Mouse (Mus musculus): ENCODE results near the gene Pik3r4. TPM values are rescaled to one million over a fixed set of nuclear protein-coding genes. Genes with fewer than 3 reads are reported as not detected.

Pik3r4 gene
- polyA plus RNA-seq, 1 experiment from 2014 or later = 25.4 TPM

DNA sequence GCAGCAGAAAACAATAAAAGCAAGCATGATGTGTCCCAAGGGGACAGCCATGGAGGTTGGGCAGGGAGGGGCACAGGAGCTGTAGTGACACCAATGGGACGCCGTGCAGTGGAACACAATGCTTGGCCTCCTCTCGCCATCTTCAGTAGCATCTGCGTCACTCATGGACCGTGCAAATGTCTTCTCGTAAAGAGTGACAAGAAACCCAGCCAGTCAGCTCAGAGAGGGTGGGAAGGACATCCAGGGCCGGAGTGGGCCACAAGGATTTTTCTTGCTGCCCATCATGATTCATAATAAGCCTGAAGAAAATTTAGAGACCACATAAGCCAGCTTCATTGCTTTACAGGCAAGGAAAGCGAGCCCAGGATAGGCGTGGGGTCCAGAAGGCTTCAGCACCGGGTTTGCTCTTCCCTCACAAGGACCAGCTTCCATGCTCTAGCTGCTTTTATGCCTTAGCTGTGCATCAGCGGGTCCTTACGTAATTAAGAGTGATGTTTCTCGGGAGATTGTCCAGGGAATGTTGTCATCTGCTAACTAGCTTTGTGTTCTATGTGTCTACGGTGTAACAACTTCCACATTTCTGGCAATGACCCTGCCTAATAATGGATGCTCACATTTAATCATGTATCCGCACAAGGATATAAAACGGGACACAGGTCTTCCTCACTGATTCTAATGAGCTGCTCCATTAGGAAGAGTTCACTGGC, 61.6 kb downstream of the Pik3r4 start:
- Histone ChIP-seq H3K9me3 (ENCODE audit: control insufficient read depth, low read length) (no peaks in the 10 kb centered on the region), H3K27me3 (ENCODE audit: control insufficient read depth, insufficient read depth, low read length) (no peaks in the 10 kb centered on the region), H3K36me3 (ENCODE audit: control insufficient read depth, insufficient read depth, low read length) (no peaks in the 10 kb centered on the region), H3K27ac (ENCODE audit: low read depth, low read length) (no peak overlapping the region), H3K9ac (ENCODE audit: low read length) (no peak overlapping the region), H3K4me3 (ENCODE audit: low read depth, low read length) (no peak overlapping the region), H3K4me2 (ENCODE audit: low read depth, low read length, severe bottlenecking) (no peak overlapping the region), H3K4me1 (replicated peaks; ENCODE audit: control insufficient read depth, insufficient read depth, low read length) (no peaks in the 10 kb centered on the region)
- DNase-seq (ENCODE audit: low spot score) = no peak
- no peak for ATAC-seq (replicated peaks; ENCODE audit: low FRiP score)
- 88% methylated on average over 16 of the region's 16 CpGs for WGBS

DNA sequence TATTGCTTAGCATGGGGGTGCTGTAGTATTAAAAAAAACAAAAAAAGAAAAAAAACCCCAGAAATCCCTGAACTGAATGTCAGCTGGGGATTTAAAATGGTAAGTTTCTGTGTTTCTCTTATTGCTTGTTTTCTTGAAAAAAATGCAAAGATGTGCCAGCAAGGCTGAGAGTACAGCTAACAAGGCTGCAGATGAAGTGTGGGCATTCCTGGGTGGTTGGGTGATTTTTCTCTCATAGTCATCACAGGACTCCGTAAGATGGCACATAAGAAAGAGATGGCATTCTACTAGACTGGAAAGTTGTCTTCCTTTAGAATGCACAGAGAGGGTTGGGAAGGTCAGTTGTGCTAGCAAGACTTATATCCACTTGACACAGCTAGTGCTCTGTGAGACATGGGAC, 62.2 kb downstream of the Pik3r4 start:
- ATAC-seq (replicated peaks; ENCODE audit: low FRiP score) = no peak
- H3K27me3 ChIP-seq (ENCODE audit: control insufficient read depth, insufficient read depth, low read length) = no peaks in the 10 kb centered on the region
- no peak overlapping the region for H3K9ac ChIP-seq (ENCODE audit: low read length)
- WGBS = 93% methylated on average over 1 of the region's 1 CpGs
- no peak overlapping the region for H3K27ac ChIP-seq (ENCODE audit: low read depth, low read length)
- no peak overlapping the region for H3K4me3 ChIP-seq (ENCODE audit: low read depth, low read length)
- DNase-seq (ENCODE audit: low spot score) = no peak
- H3K4me2 ChIP-seq (ENCODE audit: low read depth, low read length, severe bottlenecking) = no peak overlapping the region
- no peaks in the 10 kb centered on the region for H3K36me3 ChIP-seq (ENCODE audit: control insufficient read depth, insufficient read depth, low read length)
- H3K9me3 ChIP-seq (ENCODE audit: control insufficient read depth, low read length) = no peaks in the 10 kb centered on the region
- no peaks in the 10 kb centered on the region for H3K4me1 ChIP-seq (replicated peaks; ENCODE audit: control insufficient read depth, insufficient read depth, low read length)

DNA sequence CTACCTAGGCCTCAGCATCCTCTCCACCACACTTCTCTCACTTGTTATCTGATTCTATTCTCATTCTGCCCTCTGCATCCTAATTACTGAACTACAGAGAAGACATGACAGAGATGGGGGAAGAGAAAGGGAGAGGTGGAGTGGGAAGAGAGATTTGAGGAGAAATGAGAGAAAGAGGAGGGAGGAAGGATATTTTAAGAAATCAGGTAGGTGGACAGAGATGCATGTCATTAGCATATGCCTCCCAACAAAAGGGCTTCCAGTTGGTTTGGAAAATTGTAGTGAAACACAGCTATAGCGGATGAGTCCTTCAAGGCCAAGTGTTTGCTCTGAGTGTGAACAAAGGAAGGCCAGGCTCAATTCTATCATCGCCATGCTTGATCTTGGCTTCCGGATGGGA, 69.3 kb downstream of the Pik3r4 start:
- H3K4me3 ChIP-seq (ENCODE audit: low read depth, low read length) = no peak overlapping the region
- no peaks in the 10 kb centered on the region for H3K36me3 ChIP-seq (ENCODE audit: control insufficient read depth, insufficient read depth, low read length)
- no peaks in the 10 kb centered on the region for H3K9me3 ChIP-seq (ENCODE audit: control insufficient read depth, low read length)
- no peak overlapping the region for H3K4me2 ChIP-seq (ENCODE audit: low read depth, low read length, severe bottlenecking)
- 89% methylated on average over 3 of the region's 3 CpGs for WGBS
- no peak for ATAC-seq (replicated peaks; ENCODE audit: low FRiP score)
- no peaks in the 10 kb centered on the region for H3K27me3 ChIP-seq (ENCODE audit: control insufficient read depth, insufficient read depth, low read length)
- no peak overlapping the region for H3K27ac ChIP-seq (ENCODE audit: low read depth, low read length)
- H3K9ac ChIP-seq (ENCODE audit: low read length) = no peak overlapping the region
- H3K4me1 ChIP-seq (replicated peaks; ENCODE audit: control insufficient read depth, insufficient read depth, low read length) = no peaks in the 10 kb centered on the region
- no peak for DNase-seq (ENCODE audit: low spot score)

DNA sequence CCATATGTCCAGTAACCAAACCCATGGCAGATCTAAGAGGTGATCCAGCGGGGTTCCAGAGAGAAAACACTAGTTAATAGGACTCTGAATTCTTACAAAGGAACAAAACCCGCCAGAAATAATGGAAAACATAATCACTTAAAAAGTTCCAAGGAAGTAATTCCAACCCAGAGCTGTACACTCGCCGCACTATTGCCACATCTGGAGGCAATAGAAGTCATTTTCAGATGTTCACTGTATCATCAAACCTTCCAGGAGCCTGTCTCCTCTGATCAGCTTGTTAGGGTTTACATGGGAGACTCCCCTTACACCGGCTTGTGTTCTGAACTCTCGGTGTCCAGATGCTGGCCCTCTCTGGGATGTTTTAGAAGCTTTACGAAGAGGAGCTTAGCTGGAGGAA, 76.6 kb downstream of the Pik3r4 start:
- DNase-seq (ENCODE audit: low spot score) (no peak), ATAC-seq (replicated peaks; ENCODE audit: low FRiP score) (no peak)
- WGBS = 74% methylated on average over 7 of the region's 7 CpGs
- Histone ChIP-seq H3K36me3 (ENCODE audit: control insufficient read depth, insufficient read depth, low read length) (no peaks in the 10 kb centered on the region), H3K4me3 (ENCODE audit: low read depth, low read length) (no peak overlapping the region), H3K27ac (ENCODE audit: low read depth, low read length) (no peak overlapping the region), H3K4me2 (ENCODE audit: low read depth, low read length, severe bottlenecking) (no peak overlapping the region), H3K4me1 (replicated peaks; ENCODE audit: control insufficient read depth, insufficient read depth, low read length) (no peaks in the 10 kb centered on the region), H3K27me3 (ENCODE audit: control insufficient read depth, insufficient read depth, low read length) (no peaks in the 10 kb centered on the region), H3K9me3 (ENCODE audit: control insufficient read depth, low read length) (no peaks in the 10 kb centered on the region), H3K9ac (ENCODE audit: low read length) (no peak overlapping the region)

DNA sequence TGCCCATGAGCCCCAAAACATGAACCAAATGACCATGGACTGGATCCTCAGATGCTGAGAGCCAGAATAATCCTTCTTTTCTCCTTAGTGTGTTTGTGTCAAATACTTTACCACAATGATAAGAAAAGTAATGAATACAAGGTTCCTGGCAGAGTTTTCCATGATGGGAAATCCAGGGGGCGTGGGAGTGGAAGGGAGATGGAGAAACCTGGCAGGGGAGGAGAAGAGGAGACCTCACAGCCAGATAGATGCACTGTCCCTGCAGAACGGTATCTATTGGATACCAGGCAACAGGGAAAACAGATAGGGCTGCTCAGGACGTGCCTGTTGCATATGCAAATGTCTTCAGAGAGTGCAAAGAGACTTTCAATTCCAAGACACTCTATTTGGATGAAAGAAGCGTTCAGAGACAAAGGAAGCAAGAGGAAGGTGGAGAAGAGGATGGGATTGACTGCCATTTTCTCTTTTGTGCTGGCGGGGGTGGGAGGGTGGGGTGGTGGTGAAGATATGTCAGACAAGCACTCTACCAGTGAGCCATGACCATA, 77.1 kb downstream of the Pik3r4 start:
- no peaks in the 10 kb centered on the region for H3K36me3 ChIP-seq (ENCODE audit: control insufficient read depth, insufficient read depth, low read length)
- WGBS = 47% methylated on average over 5 of the region's 5 CpGs
- DNase-seq (ENCODE audit: low spot score) (no peak), ATAC-seq (replicated peaks; ENCODE audit: low FRiP score) (no peak)
- no peak overlapping the region for H3K4me2 ChIP-seq (ENCODE audit: low read depth, low read length, severe bottlenecking)
- H3K27me3 ChIP-seq (ENCODE audit: control insufficient read depth, insufficient read depth, low read length) = no peaks in the 10 kb centered on the region
- no peak overlapping the region for H3K9ac ChIP-seq (ENCODE audit: low read length)
- no peak overlapping the region for H3K27ac ChIP-seq (ENCODE audit: low read depth, low read length)
- H3K4me1 ChIP-seq (replicated peaks; ENCODE audit: control insufficient read depth, insufficient read depth, low read length) = no peaks in the 10 kb centered on the region
- no peaks in the 10 kb centered on the region for H3K9me3 ChIP-seq (ENCODE audit: control insufficient read depth, low read length)
- no peak overlapping the region for H3K4me3 ChIP-seq (ENCODE audit: low read depth, low read length)

DNA sequence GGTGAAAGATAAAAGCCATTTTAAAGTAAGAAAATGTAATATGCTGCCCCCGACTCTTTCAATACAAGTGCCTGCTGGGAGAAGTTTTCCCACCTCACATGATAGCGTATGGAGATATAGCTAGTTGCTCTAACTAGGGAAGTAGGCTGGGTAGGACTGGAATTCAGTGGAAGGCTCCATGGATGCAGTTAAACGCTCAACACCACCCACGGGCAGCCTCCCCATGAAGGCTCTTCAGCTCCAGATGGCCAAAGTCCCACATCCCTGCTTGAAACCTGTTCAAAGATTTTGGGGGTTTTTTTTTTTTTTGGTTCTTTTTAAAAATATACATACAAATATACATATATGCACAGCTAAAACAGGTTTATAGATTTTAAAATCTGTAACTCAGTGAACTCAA, 77.7 kb downstream of the Pik3r4 start:
- Histone ChIP-seq H3K36me3 (ENCODE audit: control insufficient read depth, insufficient read depth, low read length) (no peaks in the 10 kb centered on the region), H3K27ac (ENCODE audit: low read depth, low read length) (no peak overlapping the region), H3K4me3 (ENCODE audit: low read depth, low read length) (no peak overlapping the region), H3K9me3 (ENCODE audit: control insufficient read depth, low read length) (no peaks in the 10 kb centered on the region), H3K4me1 (replicated peaks; ENCODE audit: control insufficient read depth, insufficient read depth, low read length) (no peaks in the 10 kb centered on the region), H3K27me3 (ENCODE audit: control insufficient read depth, insufficient read depth, low read length) (no peaks in the 10 kb centered on the region), H3K4me2 (ENCODE audit: low read depth, low read length, severe bottlenecking) (no peak overlapping the region), H3K9ac (ENCODE audit: low read length) (no peak overlapping the region)
- ATAC-seq (replicated peaks; ENCODE audit: low FRiP score) (no peak), DNase-seq (ENCODE audit: low spot score) (no peak)
- WGBS = 84% methylated on average over 4 of the region's 4 CpGs

DNA sequence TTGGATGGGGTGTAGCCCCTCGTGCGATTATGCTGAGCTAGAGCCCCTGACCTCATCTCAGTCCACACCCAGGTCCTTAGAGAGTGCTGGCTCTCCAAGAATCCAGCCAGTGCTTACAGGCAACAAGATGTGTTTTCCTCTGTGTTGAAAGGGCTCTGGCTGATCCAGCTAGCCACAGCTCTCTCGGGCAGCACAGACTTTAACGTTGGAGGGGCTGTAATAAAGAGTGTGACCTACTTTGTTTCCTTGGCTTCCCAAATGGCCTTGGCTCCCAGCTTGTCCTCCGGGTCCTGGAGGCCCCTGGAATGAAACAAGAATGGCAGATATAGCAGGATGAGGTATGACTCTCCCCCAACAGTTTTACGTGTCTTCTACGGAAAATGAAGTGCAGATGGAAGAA, 89.2 kb downstream of the Pik3r4 start:
- Histone ChIP-seq H3K27me3 (ENCODE audit: control insufficient read depth, insufficient read depth, low read length) (no peaks in the 10 kb centered on the region), H3K9ac (ENCODE audit: low read length) (no peak overlapping the region), H3K36me3 (ENCODE audit: control insufficient read depth, insufficient read depth, low read length) (no peaks in the 10 kb centered on the region), H3K4me3 (ENCODE audit: low read depth, low read length) (no peak overlapping the region), H3K27ac (ENCODE audit: low read depth, low read length) (no peak overlapping the region), H3K4me2 (ENCODE audit: low read depth, low read length, severe bottlenecking) (no peak overlapping the region), H3K4me1 (replicated peaks; ENCODE audit: control insufficient read depth, insufficient read depth, low read length) (no peaks in the 10 kb centered on the region), H3K9me3 (ENCODE audit: control insufficient read depth, low read length) (no peaks in the 10 kb centered on the region)
- 84% methylated on average over 7 of the region's 7 CpGs for WGBS
- no peak for DNase-seq (ENCODE audit: low spot score)
- ATAC-seq (replicated peaks; ENCODE audit: low FRiP score) = no peak

DNA sequence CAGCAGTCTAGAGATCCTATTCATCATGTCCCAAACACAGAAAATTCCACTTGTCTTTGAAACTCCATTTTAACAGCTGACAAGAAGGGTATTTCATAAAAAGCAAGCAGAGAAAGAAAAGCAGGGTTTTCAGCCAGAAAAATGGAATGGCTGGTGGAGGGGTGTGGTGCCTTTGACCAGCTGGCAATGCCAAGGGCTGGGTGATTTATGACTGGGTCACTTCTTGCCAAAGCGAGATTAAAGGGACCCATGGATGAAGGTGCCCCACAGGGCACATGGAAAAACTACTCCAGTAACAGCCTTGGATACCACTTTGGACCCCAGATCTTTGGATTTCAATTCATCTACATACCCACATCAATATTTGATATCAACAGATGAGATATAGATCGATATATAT, 91.9 kb downstream of the Pik3r4 start:
- Histone ChIP-seq H3K27me3 (ENCODE audit: control insufficient read depth, insufficient read depth, low read length) (no peaks in the 10 kb centered on the region), H3K27ac (ENCODE audit: low read depth, low read length) (no peak overlapping the region), H3K36me3 (ENCODE audit: control insufficient read depth, insufficient read depth, low read length) (no peaks in the 10 kb centered on the region), H3K9me3 (ENCODE audit: control insufficient read depth, low read length) (no peaks in the 10 kb centered on the region), H3K4me3 (ENCODE audit: low read depth, low read length) (no peak overlapping the region), H3K4me2 (ENCODE audit: low read depth, low read length, severe bottlenecking) (no peak overlapping the region), H3K4me1 (replicated peaks; ENCODE audit: control insufficient read depth, insufficient read depth, low read length) (no peaks in the 10 kb centered on the region), H3K9ac (ENCODE audit: low read length) (no peak overlapping the region)
- DNase-seq (ENCODE audit: low spot score) (no peak), ATAC-seq (replicated peaks; ENCODE audit: low FRiP score) (no peak)
- 89% methylated on average over 2 of the region's 2 CpGs for WGBS

DNA sequence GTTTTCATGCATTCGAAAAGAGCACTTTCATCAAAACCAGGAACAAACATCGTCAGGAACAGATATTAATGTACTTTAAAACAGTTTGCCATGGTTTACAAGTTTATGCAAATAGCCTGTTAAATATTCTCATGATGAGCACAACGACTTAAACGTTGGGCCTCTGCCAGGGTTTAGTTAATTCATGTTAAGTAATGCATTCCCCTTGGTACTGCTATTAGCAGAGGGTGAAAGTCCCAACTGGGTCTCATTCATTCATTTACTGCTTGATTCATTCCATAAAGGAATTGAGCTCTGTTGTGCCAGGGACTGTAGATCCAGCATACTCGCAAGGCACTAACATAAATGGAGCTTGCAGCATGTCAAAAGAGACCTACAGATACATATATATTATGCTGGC, 92.4 kb downstream of the Pik3r4 start:
- H3K4me2 ChIP-seq (ENCODE audit: low read depth, low read length, severe bottlenecking) = no peak overlapping the region
- no peak overlapping the region for H3K9ac ChIP-seq (ENCODE audit: low read length)
- no peaks in the 10 kb centered on the region for H3K36me3 ChIP-seq (ENCODE audit: control insufficient read depth, insufficient read depth, low read length)
- DNase-seq (ENCODE audit: low spot score) = no peak
- no peak overlapping the region for H3K27ac ChIP-seq (ENCODE audit: low read depth, low read length)
- H3K9me3 ChIP-seq (ENCODE audit: control insufficient read depth, low read length) = no peaks in the 10 kb centered on the region
- 82% methylated on average over 5 of the region's 5 CpGs for WGBS
- no peak overlapping the region for H3K4me3 ChIP-seq (ENCODE audit: low read depth, low read length)
- no peak for ATAC-seq (replicated peaks; ENCODE audit: low FRiP score)
- H3K27me3 ChIP-seq (ENCODE audit: control insufficient read depth, insufficient read depth, low read length) = no peaks in the 10 kb centered on the region
- no peaks in the 10 kb centered on the region for H3K4me1 ChIP-seq (replicated peaks; ENCODE audit: control insufficient read depth, insufficient read depth, low read length)
